Comparison of ENCODE assay signal across 33 mouse cellular contexts in the genomic region with DNA sequence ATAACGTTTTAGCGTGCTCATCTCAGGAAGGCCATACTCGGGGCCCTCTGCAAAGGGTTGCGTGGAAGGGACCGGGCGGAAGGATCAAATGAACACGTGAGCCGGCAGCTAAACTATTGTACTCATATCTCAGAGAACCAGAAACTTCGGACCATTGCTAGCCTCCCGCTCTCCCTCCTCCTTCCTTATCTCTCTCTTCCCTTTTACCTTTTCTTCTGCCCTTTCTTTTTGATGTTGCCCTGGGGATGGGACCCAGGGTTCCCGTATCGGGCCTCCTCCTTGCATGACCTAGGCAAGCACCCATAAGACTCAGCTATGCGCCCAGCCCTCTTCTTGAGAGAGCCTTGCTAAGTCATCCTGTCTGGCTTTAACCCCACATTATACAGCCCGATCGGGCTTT. TPM values are rescaled to one million over a fixed set of nuclear protein-coding genes. Genes with fewer than 3 reads are reported as not detected.
DNase-seq lines count a peak whose midpoint lies in the region; ATAC-seq lines count a peak whose summit lies in the region.
"Had no signal": no experiment of that assay in that cellular context is flagged by ENCODE, and none has a peak within 500 bp of the region (broad histone marks: within the 10 kb centered on the region; RNA-seq: fewer than 3 reads in every experiment).

No protein-coding gene starts in this region.

- no peaks in the 10 kb centered on the region for H3K9me3 ChIP-seq in forebrain, embryonic 11.5 days (ENCODE audit: control insufficient read depth, low read length)
- no peaks in the 10 kb centered on the region for H3K9me3 ChIP-seq in forebrain, embryonic 16.5 days (ENCODE audit: control insufficient read depth, low read length)
- H3K9me3 ChIP-seq in limb, embryonic 12.5 days, result no peaks in the 10 kb centered on the region
- no peaks in the 10 kb centered on the region for H3K9me3 ChIP-seq in limb, embryonic 10.5 days (replicated peaks)
- no peaks in the 10 kb centered on the region for H3K9me3 ChIP-seq in liver, embryonic 11.5 days (ENCODE audit: control insufficient read depth, low read length)
- H3K9me3 ChIP-seq: heart, embryonic 15.5 days; hindbrain, embryonic 10.5 days; limb, embryonic 15.5 days; midbrain, embryonic 12.5 days; neural tube, embryonic 15.5 days had no signal

- no peak overlapping the region for H3K9ac ChIP-seq in forebrain, embryonic 11.5 days (ENCODE audit: low read length)
- H3K9ac ChIP-seq in forebrain, embryonic 16.5 days (replicated peaks; ENCODE audit: low read depth, low read length), result no peak overlapping the region
- no peak overlapping the region for H3K9ac ChIP-seq in limb, embryonic 12.5 days (replicated peaks)
- H3K9ac ChIP-seq in liver, embryonic 11.5 days (ENCODE audit: low read depth, low read length), result no peak overlapping the region
- H3K9ac ChIP-seq: forebrain, postnatal 0 days; heart, embryonic 15.5 days; limb, embryonic 15.5 days; midbrain, embryonic 12.5 days; neural tube, embryonic 15.5 days had no signal

- H3K4me2 ChIP-seq in forebrain, embryonic 11.5 days (ENCODE audit: low read depth, low read length, severe bottlenecking), result no peak overlapping the region
- no peak overlapping the region for H3K4me2 ChIP-seq in forebrain, embryonic 16.5 days (ENCODE audit: low read length)
- no peak overlapping the region for H3K4me2 ChIP-seq in limb, embryonic 12.5 days
- no peak overlapping the region for H3K4me2 ChIP-seq in liver, embryonic 11.5 days
- H3K4me2 ChIP-seq: heart, embryonic 15.5 days; limb, embryonic 15.5 days; midbrain, embryonic 12.5 days; neural tube, embryonic 15.5 days had no signal

- no peak overlapping the region for H3K27ac ChIP-seq in forebrain, embryonic 11.5 days (ENCODE audit: low read depth, low read length)
- no peak overlapping the region for H3K27ac ChIP-seq in forebrain, embryonic 16.5 days (ENCODE audit: low read length)
- no peak overlapping the region for H3K27ac ChIP-seq in limb, embryonic 12.5 days
- no peak overlapping the region for H3K27ac ChIP-seq in limb, embryonic 10.5 days
- peak overlapping the region; percentile 69; the same call in 1 of the 2 replicates for H3K27ac ChIP-seq in liver, embryonic 11.5 days (ENCODE audit: low read depth, low read length)
- H3K27ac ChIP-seq: heart, embryonic 15.5 days; hindbrain, embryonic 10.5 days; limb, embryonic 15.5 days; midbrain, embryonic 12.5 days; neural tube, embryonic 15.5 days had no signal

- intact Hi-C loops in left cerebral cortex, postnatal 10 days (cut with DNase I), result no loop called here

- WGBS in forebrain, embryonic 11.5 days, result 90% methylated on average over 15 of the region's 15 CpGs
- WGBS in forebrain, embryonic 16.5 days, result 94% methylated on average over 15 of the region's 15 CpGs
- WGBS in limb, embryonic 12.5 days, result 86% methylated on average over 15 of the region's 15 CpGs
- WGBS in limb, embryonic 10.5 days, result 92% methylated on average over 15 of the region's 15 CpGs
- 68% methylated on average over 15 of the region's 15 CpGs for WGBS in liver, embryonic 11.5 days

- no peaks in the 10 kb centered on the region for H3K4me1 ChIP-seq in forebrain, embryonic 11.5 days (replicated peaks; ENCODE audit: control insufficient read depth, insufficient read depth, low read length)
- H3K4me1 ChIP-seq in forebrain, embryonic 16.5 days (replicated peaks; ENCODE audit: control insufficient read depth, insufficient read depth, low read length), result no peaks in the 10 kb centered on the region
- no peaks in the 10 kb centered on the region for H3K4me1 ChIP-seq in limb, embryonic 12.5 days (replicated peaks)
- no peaks in the 10 kb centered on the region for H3K4me1 ChIP-seq in limb, embryonic 10.5 days
- H3K4me1 ChIP-seq in liver, embryonic 11.5 days (replicated peaks; ENCODE audit: control insufficient read depth, insufficient read depth, low read length), result 0 out of 2 replicates have a peak, but pooled peaks cover 4% of the 10 kb centered on the region
- H3K4me1 ChIP-seq: heart, embryonic 15.5 days; limb, embryonic 15.5 days; midbrain, embryonic 12.5 days; neural tube, embryonic 15.5 days had no signal

- ATAC-seq in forebrain, embryonic 11.5 days (replicated peaks; ENCODE audit: low FRiP score), result peak; percentile 51; the same call in 1 of the 2 replicates
- no peak for ATAC-seq in forebrain, embryonic 16.5 days
- ATAC-seq in limb, embryonic 12.5 days (ENCODE audit: insufficient number of reproducible peaks, insufficient read depth, low FRiP score, low TSS enrichment, low read depth), result 0 out of 2 replicates have a peak, but pooled peaks have one; percentile 31
- peak; percentile 66 for ATAC-seq in liver, embryonic 11.5 days (replicated peaks; ENCODE audit: low FRiP score)
- ATAC-seq: CD4-positive, CD25-positive, alpha-beta regulatory T cell, adult 4 months; forebrain, postnatal 0 days; hindbrain, embryonic 16.5 days; intestine, embryonic 16.5 days had no signal

- H3K27me3 ChIP-seq in forebrain, embryonic 11.5 days (ENCODE audit: control insufficient read depth, insufficient read depth, low read length), result no peaks in the 10 kb centered on the region
- no peaks in the 10 kb centered on the region for H3K27me3 ChIP-seq in forebrain, embryonic 16.5 days (replicated peaks; ENCODE audit: control insufficient read depth, insufficient read depth, low read length)
- no peaks in the 10 kb centered on the region for H3K27me3 ChIP-seq in limb, embryonic 12.5 days
- H3K27me3 ChIP-seq in limb, embryonic 10.5 days (ENCODE audit: low read depth, poor library complexity, severe bottlenecking), result no peaks in the 10 kb centered on the region
- H3K27me3 ChIP-seq in liver, embryonic 11.5 days (replicated peaks; ENCODE audit: control insufficient read depth, insufficient read depth, low read length), result no peaks in the 10 kb centered on the region
- H3K27me3 ChIP-seq: heart, embryonic 15.5 days; limb, embryonic 15.5 days; midbrain, embryonic 12.5 days; neural tube, embryonic 15.5 days had no signal

- DNase-seq in forebrain, embryonic 11.5 days (ENCODE audit: low spot score), result no peak
- no peak for DNase-seq in limb, embryonic 10.5 days (ENCODE audit: low spot score)
- DNase-seq in liver, embryonic 11.5 days (ENCODE audit: low spot score), result no peak
- no peak for DNase-seq in left cerebral cortex, postnatal 10 days (ENCODE audit: extremely low spot score in 1 of 2, low spot score in 2 of 2)
- no peak for DNase-seq in gastrocnemius, adult 8-10 months (ENCODE audit: low spot score in 2 of 2)
- DNase-seq: adrenal gland, adult 2 months; cerebellum, adult 11-12 months; cerebellum, postnatal 25 days; embryo, embryonic 11 days; forebrain, postnatal 0 days; gastrocnemius, postnatal 25 days; kidney, adult 9 months; kidney, postnatal 14 days; lung, adult 2 months; lung, postnatal 14 days had no signal

- no peaks in the 10 kb centered on the region for H3K36me3 ChIP-seq in forebrain, embryonic 11.5 days (ENCODE audit: control insufficient read depth, insufficient read depth, low read length)
- no peaks in the 10 kb centered on the region for H3K36me3 ChIP-seq in forebrain, embryonic 16.5 days (ENCODE audit: control insufficient read depth, insufficient read depth)
- no peaks in the 10 kb centered on the region for H3K36me3 ChIP-seq in limb, embryonic 12.5 days
- H3K36me3 ChIP-seq in limb, embryonic 10.5 days, result no peaks in the 10 kb centered on the region
- no peaks in the 10 kb centered on the region for H3K36me3 ChIP-seq in liver, embryonic 11.5 days (ENCODE audit: control insufficient read depth, insufficient read depth, low read length)
- H3K36me3 ChIP-seq: heart, embryonic 15.5 days; hindbrain, embryonic 10.5 days; limb, embryonic 15.5 days; midbrain, embryonic 12.5 days; neural tube, embryonic 15.5 days had no signal

- H3K4me3 ChIP-seq in forebrain, embryonic 11.5 days (ENCODE audit: low read depth, low read length), result no peak overlapping the region
- H3K4me3 ChIP-seq in forebrain, embryonic 16.5 days (replicated peaks; ENCODE audit: low read length), result no peak overlapping the region
- H3K4me3 ChIP-seq in limb, embryonic 12.5 days (replicated peaks), result no peak overlapping the region
- H3K4me3 ChIP-seq in limb, embryonic 10.5 days, result no peak overlapping the region
- no peak overlapping the region for H3K4me3 ChIP-seq in liver, embryonic 11.5 days (ENCODE audit: low read depth, low read length)
- H3K4me3 ChIP-seq: heart, embryonic 15.5 days; hindbrain, embryonic 10.5 days; limb, embryonic 15.5 days; midbrain, embryonic 12.5 days; neural tube, embryonic 15.5 days had no signal

RNA-seq across cellular contexts. Expression of a gene that starts 38.5 kb away (rescaled TPM):
- polyA plus RNA-seq in forebrain, embryonic 11.5 days (2014; fragmentation: Nextera tagmentation; extraction: Ambion mirVana), result not detected in 2 replicates
- not detected in 2 replicates for polyA plus RNA-seq in forebrain, embryonic 16.5 days (2015; fragmentation: Nextera tagmentation; extraction: Ambion mirVana)
- not detected in 2 replicates for polyA plus RNA-seq in limb, embryonic 12.5 days (2016; fragmentation: Nextera tagmentation; extraction: Ambion mirVana)
- polyA plus RNA-seq in limb, embryonic 10.5 days (2016; fragmentation: Nextera tagmentation; extraction: Ambion mirVana), result not detected in 2 replicates
- polyA plus RNA-seq in liver, embryonic 11.5 days (2014; fragmentation: Nextera tagmentation; extraction: Ambion mirVana), result not detected in 2 replicates
- not detected for total RNA-seq in left cerebral cortex, postnatal 10 days (2021)
- total RNA-seq in gastrocnemius, adult 8-10 months (2022), result not detected
- total RNA-seq: adrenal gland, adult 2 months; adrenal gland, postnatal 4 days; ES-E14; forebrain, postnatal 0 days; gastrocnemius, postnatal 25 days; layer of hippocampus, adult 18-20 months; layer of hippocampus, postnatal 14 days; left cerebral cortex, postnatal 14 days had no signal
- polyA plus RNA-seq: adrenal gland, adult 2 months; CD4-positive, CD25-positive, alpha-beta regulatory T cell, adult 4 months; forebrain, postnatal 0 days; heart, embryonic 15.5 days; hindbrain, embryonic 10.5 days; intestine, embryonic 16.5 days; limb, embryonic 15.5 days; lung, adult 2 months; midbrain, embryonic 12.5 days; neural tube, embryonic 15.5 days; small intestine, adult 2 months; stomach, embryonic 16.5 days; thymus, postnatal 0 days had no signal
